Mouse (Mus musculus) stomach, postnatal 0 days (tissue): ENCODE measurements around the gene Fam122a. TPM values are rescaled to one million over a fixed set of nuclear protein-coding genes. Genes with fewer than 3 reads are reported as not detected.

Experiments
- ATAC-seq: fragments of 200-750 bp; cut with Nextera tagmentation; 2 replicates; pipeline ENCODE4 v1.8.0; 2017; ENCODE audit not compliant: low FRiP score, low TSS enrichment
- DNase-seq: peaks from one replicate; pipeline ENCODE4 v3.0.0-alpha.2; 2016; ENCODE audit warnings: low spot score
- H3K27ac ChIP-seq: fragments of 300-500 bp; sonication (generic); replicated peaks from 2 replicates; pipeline ENCODE4 v1.5.1; 2014; ENCODE audit warnings: mild to moderate bottlenecking, control low read depth
- H3K27me3 ChIP-seq: fragments of 300-500 bp; sonication (generic); 2 replicates; pipeline ENCODE4 v1.6.1; 2014; ENCODE audit warnings: low read length; ENCODE audit not compliant: control insufficient read depth, insufficient read depth
- H3K36me3 ChIP-seq: fragments of 300-500 bp; sonication (generic); 2 replicates; pipeline ENCODE4 v1.6.1; 2014; ENCODE audit warnings: low read length, mixed read lengths; ENCODE audit not compliant: control insufficient read depth, insufficient read depth
- H3K4me1 ChIP-seq: fragments of 300-500 bp; sonication (generic); replicated peaks from 2 replicates; pipeline ENCODE4 v1.6.1; 2014; ENCODE audit warnings: antibody characterized with exemption; ENCODE audit not compliant: control insufficient read depth, insufficient read depth
- H3K4me2 ChIP-seq: fragments of 300-500 bp; sonication (generic); replicated peaks from 2 replicates; pipeline ENCODE4 v1.6.1; 2014; ENCODE audit warnings: low read depth, mild to moderate bottlenecking, control low read depth, moderate library complexity
- H3K4me3 ChIP-seq: fragments of 300-500 bp; sonication (generic); 2 replicates; pipeline ENCODE4 v1.5.1; 2014; ENCODE audit warnings: low read depth, low read length, control low read depth
- H3K9ac ChIP-seq: fragments of 300-500 bp; sonication (generic); 2 replicates; pipeline ENCODE4 v1.6.1; 2014; ENCODE audit warnings: mild to moderate bottlenecking, low read length, control low read depth, mixed read lengths
- H3K9me3 ChIP-seq: fragments of 300-500 bp; sonication (generic); 2 replicates; pipeline ENCODE4 v1.6.1; 2016; ENCODE audit warnings: low read length; ENCODE audit not compliant: control insufficient read depth
- CTCF ChIP-seq: IDR thresholded peaks from 2 replicates; pipeline ENCODE4 v1.5.1; 2016; ENCODE audit warnings: antibody characterized with exemption, low read depth, mild to moderate bottlenecking, moderate library complexity
- EP300 ChIP-seq: optimal IDR thresholded peaks from 2 replicates; pipeline ENCODE3; 2016; ENCODE audit warnings: antibody characterized with exemption
- WGBS: fragments of 180-500 bp; shearing (Covaris S2); extraction: QIAGEN DNeasy Blood & Tissue Kit; methylation state at CpG from one replicate; pipeline ENCODE4 v1.1.7; 2014; 5-methylcytosine and 5-hydroxymethylcytosine counted together
- polyA plus RNA-seq: library from polyadenylated mRNA; unstranded; fragments of >200 nt; fragmentation: Nextera tagmentation; extraction: Ambion mirVana; gene quantifications from 2 replicates; pipeline ENCODE4 v1.2.1, GENCODE M21; 2015

Fam122a gene
- polyA plus RNA-seq, 1 experiment from 2014 or later = 42.2 TPM

DNA sequence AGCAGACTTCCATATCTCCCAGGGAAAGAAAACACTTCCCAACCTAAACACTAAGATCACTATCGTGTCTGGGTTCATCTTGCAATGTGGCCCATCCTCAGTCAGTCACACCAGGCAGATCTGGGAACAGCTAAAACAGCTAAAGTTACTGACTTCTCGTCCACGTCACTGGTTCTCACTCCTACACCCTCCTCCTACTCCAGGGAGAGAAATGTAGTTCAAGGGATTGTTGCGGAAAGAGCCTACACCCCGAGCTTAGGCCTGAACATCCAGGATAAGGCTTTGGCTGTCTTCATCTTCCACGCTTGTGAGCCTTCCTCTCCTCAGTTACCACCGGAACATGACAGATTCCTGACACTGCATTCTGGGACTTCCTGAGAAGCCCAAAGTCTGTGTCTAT is 34.8 kb upstream of the Fam122a start:
- TF ChIP-seq EP300 (no peak), CTCF (no peak)
- Histone ChIP-seq H3K27me3 (no peaks in the 10 kb centered on the region), H3K4me1 (no peaks in the 10 kb centered on the region), H3K9ac (no peak overlapping the region), H3K9me3 (no peaks in the 10 kb centered on the region), H3K27ac (no peak overlapping the region), H3K36me3 (no peaks in the 10 kb centered on the region), H3K4me2 (no peak overlapping the region), H3K4me3 (no peak overlapping the region)
- DNase-seq (no peak), ATAC-seq (no peak)
- WGBS = 90% methylated on average over 7 of the region's 7 CpGs

DNA sequence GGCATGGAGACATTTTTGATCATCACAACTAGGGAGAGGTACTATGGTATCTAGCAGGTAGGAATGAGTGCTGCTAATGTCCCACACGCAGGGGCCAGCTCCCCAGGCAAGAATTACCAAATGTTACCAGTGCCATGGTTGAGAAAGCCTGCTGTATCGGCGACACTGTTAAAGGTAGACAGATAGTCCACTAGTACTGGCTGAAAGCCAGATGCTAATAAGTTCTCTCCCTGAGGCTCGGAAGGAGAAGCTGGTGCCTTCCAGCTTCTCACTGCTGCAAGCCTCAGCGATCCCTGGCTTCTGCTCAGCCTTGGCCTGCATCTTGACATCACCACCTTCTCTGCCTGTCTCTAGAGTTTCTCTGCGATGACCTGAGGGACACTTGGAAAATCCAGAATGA is 32.2 kb upstream of the Fam122a start:
- Histone ChIP-seq H3K4me3 (no peak overlapping the region), H3K4me1 (no peaks in the 10 kb centered on the region), H3K9ac (no peak overlapping the region), H3K27me3 (no peaks in the 10 kb centered on the region), H3K27ac (no peak overlapping the region), H3K36me3 (no peaks in the 10 kb centered on the region), H3K9me3 (no peaks in the 10 kb centered on the region), H3K4me2 (no peak overlapping the region)
- TF ChIP-seq EP300 = no peak
- no peak for TF ChIP-seq CTCF
- 80% methylated on average over 6 of the region's 6 CpGs for WGBS
- DNase-seq (no peak), ATAC-seq (no peak)

DNA sequence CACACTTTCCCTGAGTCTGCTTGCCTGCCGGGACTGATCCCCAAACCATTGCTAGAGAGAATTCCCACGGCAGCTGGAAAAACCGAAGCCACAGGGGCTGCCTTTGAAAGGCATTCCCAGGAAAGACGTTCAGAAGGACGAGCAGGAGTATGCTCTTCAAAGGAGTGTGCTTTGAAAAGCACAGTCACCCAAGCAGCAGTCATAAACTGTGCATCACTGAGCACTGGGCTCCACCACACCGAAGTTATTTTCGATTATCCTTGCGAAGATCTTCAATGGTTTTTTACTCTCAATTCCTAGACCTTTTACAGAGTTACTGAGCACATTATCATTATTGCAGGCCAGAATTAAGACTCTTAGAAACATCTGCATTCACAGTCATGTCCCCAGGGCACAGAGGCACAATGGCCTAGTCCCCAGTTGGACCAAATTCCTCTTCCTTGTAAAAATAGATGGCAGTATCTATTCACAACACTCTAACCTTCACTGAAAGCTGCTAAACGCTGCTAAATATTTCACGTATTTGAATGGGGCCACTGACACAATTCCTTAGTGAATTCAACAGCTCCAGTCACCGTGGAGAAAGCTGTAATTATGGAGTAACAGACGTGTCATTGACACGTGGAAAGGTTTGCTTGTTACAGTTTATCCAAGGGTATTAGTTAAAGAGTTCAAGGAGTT is 31.1 kb upstream of the Fam122a start:
- no peak overlapping the region for H3K9ac ChIP-seq
- no peak overlapping the region for H3K4me2 ChIP-seq
- H3K4me1 ChIP-seq = no peaks in the 10 kb centered on the region
- H3K36me3 ChIP-seq = no peaks in the 10 kb centered on the region
- WGBS = 67% methylated on average over 13 of the region's 13 CpGs
- no peaks in the 10 kb centered on the region for H3K9me3 ChIP-seq
- no peak for ATAC-seq
- no peak overlapping the region for H3K27ac ChIP-seq
- no peak for TF ChIP-seq EP300
- TF ChIP-seq CTCF = no peak
- no peaks in the 10 kb centered on the region for H3K27me3 ChIP-seq
- H3K4me3 ChIP-seq = no peak overlapping the region
- no peak for DNase-seq

DNA sequence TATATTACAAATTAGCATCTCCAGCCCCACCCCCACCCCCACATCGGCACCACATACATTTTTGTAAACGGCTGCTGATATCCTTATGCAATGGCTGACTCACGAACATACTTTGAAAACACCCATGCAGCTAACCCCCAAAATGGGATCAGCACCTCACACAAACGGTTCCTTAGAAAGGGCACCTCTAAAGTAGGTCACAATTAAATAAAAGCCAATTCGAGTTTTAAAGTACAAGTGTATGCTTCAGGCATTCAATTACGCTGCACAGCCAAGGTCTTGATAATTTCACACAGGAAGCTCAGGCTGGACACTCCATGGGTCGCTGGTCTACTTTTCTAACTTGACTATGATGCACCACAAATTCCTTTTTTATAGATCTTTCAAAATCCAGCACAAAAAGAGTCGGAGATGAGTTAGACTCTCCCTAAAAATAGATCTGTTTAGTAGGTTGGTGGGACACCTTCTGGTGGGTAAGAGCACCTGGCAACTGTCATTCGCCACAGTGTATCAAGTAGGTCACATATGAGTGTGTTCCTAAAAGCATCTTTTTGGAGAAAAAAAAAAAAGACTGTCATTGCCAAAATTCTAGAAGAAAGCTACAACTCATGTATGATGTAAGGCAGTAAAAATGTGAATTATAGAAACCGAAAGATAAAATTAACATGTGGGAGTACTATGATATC is 25.7 kb upstream of the Fam122a start:
- H3K27ac ChIP-seq = no peak overlapping the region

DNA sequence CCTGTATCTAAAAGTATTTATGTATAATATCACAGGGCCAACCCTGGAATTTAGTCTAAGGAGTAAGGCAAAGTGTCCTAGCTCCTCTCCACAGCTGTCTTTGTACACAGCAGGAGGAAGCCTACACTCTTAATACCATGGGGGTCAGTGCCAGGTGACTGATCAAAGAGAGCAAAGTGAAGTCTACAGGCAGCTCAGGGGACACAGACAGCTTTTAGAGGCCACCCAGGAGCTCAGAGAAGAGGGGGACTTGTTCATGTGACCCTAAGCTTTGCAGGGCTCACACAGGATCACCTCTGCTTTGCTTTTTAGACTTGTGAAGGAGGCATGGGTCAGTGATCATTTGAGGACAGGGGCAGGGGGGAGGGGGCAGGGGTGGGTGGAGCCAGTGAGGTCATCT is 24.4 kb upstream of the Fam122a start:
- Histone ChIP-seq H3K27me3 (no peaks in the 10 kb centered on the region), H3K27ac (no peak overlapping the region), H3K4me2 (no peak overlapping the region), H3K9me3 (no peaks in the 10 kb centered on the region), H3K4me1 (no peaks in the 10 kb centered on the region), H3K4me3 (no peak overlapping the region), H3K9ac (no peak overlapping the region), H3K36me3 (no peaks in the 10 kb centered on the region)
- peak; percentile 21; the same call in 1 of the 2 replicates for ATAC-seq
- no peak for DNase-seq
- TF ChIP-seq EP300 (no peak), CTCF (no peak)

More for the DNA sequence above, 25.7 kb upstream of the Fam122a start:
- no peak overlapping the region for H3K9ac ChIP-seq
- H3K27me3 ChIP-seq = no peaks in the 10 kb centered on the region
- 81% methylated on average over 10 of the region's 10 CpGs for WGBS
- no peak for DNase-seq
- no peaks in the 10 kb centered on the region for H3K36me3 ChIP-seq
- TF ChIP-seq EP300 = no peak
- no peak for TF ChIP-seq CTCF
- H3K4me1 ChIP-seq = no peaks in the 10 kb centered on the region
- H3K4me3 ChIP-seq = no peak overlapping the region
- no peaks in the 10 kb centered on the region for H3K9me3 ChIP-seq
- no peak overlapping the region for H3K4me2 ChIP-seq
- no peak for ATAC-seq

DNA sequence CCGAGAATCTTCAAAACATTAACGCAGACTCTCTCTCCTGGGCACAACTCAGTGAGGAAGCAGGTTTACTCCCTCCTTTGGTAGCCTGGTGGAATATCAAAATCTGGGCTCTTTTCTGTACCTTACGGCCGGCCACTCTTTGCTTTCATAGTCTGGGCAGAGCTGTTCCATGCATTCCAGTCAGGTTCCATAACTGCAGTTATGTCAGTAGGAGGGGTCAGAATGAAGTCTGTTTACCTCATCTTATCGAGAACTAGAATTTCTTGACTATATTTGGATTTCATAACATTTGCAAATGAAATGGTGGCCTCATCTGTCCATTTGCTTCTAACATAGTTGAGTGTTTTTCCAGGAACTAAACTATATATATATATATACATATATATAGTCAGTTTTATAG is 23.3 kb upstream of the Fam122a start:
- no peak overlapping the region for H3K9ac ChIP-seq
- DNase-seq = no peak
- H3K27ac ChIP-seq = no peak overlapping the region
- WGBS = 59% methylated on average over 5 of the region's 5 CpGs
- H3K27me3 ChIP-seq = no peaks in the 10 kb centered on the region
- H3K36me3 ChIP-seq = no peaks in the 10 kb centered on the region
- H3K9me3 ChIP-seq = no peaks in the 10 kb centered on the region
- no peak overlapping the region for H3K4me3 ChIP-seq
- 0 out of 2 replicates have a peak, but pooled peaks have one; percentile 57 for ATAC-seq
- no peak overlapping the region for H3K4me2 ChIP-seq
- no peaks in the 10 kb centered on the region for H3K4me1 ChIP-seq
- TF ChIP-seq EP300 (no peak), CTCF (no peak)
